Mouse (Mus musculus) erythroblast, embryonic 14.5 days (primary cell): Measurements from ENCODE around the gene Chrm1. TPM values are rescaled to one million over a fixed set of nuclear protein-coding genes. Genes with fewer than 3 reads are reported as not detected.

ENCODE experiments used
- H3K27me3 ChIP-seq: 2 replicates; pipeline ENCODE4 v1.6.1; 2012; ENCODE audit warnings: inconsistent platforms; ENCODE audit not compliant: control insufficient read depth
- H3K36me3 ChIP-seq: 2 replicates; pipeline ENCODE4 v1.6.1; 2012; ENCODE audit warnings: mild to moderate bottlenecking, inconsistent platforms; ENCODE audit not compliant: control insufficient read depth
- H3K4me1 ChIP-seq: 2 replicates; pipeline ENCODE4 v1.6.1; 2012; ENCODE audit warnings: inconsistent platforms; ENCODE audit not compliant: control insufficient read depth
- H3K4me3 ChIP-seq: replicated peaks from 2 replicates; pipeline ENCODE3; 2012; ENCODE audit warnings: moderate library complexity, mild to moderate bottlenecking, inconsistent platforms
- H3K9me3 ChIP-seq: 2 replicates; pipeline ENCODE4 v1.6.1; 2012; ENCODE audit warnings: low read length, inconsistent platforms, mixed read lengths; ENCODE audit not compliant: control insufficient read depth
- GATA1 ChIP-seq: IDR thresholded peaks from 2 replicates; pipeline ENCODE4 v1.6.1; 2012; ENCODE audit warnings: low read length, inconsistent platforms, mixed read lengths
- TAL1 ChIP-seq: IDR thresholded peaks from 3 replicates; pipeline ENCODE4 v1.6.1; 2012; ENCODE audit warnings: low read length, inconsistent platforms, mixed read lengths
- polyA plus RNA-seq: library from polyadenylated mRNA; stranded (reverse); fragments of >175 nt; gene quantifications from 2 replicates; pipeline ENCODE4 v1.2.3, GENCODE M21; 2012

Gene Chrm1
- 0.01 TPM in 1 of 2 replicates, not detected in the other for polyA plus RNA-seq

- Histone ChIP-seq H3K36me3 (no peaks in the 10 kb centered on the region), H3K4me1 (peaks cover 37% of the 10 kb centered on the region), H3K9me3 (no peaks in the 10 kb centered on the region), H3K27me3 (peaks cover 35% of the 10 kb centered on the region), H3K4me3 (no peak within 1 kb of the TSS)
- TF ChIP-seq TAL1, result no peak
- no peak for TF ChIP-seq GATA1
Observed at GRCm38 (mm10) chr19:8663360-8663839, at the start of gene Chrm1. Chrm1 (plus strand) TSS chr19:8663789.

- Histone ChIP-seq H3K9me3 (no peaks in the 10 kb centered on the region), H3K4me3 (no peak overlapping the region), H3K36me3 (no peaks in the 10 kb centered on the region; the same call in 1 of the 2 replicates), H3K4me1 (no peaks in the 10 kb centered on the region), H3K27me3 (peaks cover 2% of the 10 kb centered on the region)
- TF ChIP-seq GATA1, result no peak
- TF ChIP-seq TAL1, result no peak
Observed at GRCm38 (mm10) chr19:8614343-8614742, 49.2 kb upstream of the Chrm1 start.

GRCm38 (mm10) chr19:8616314-8616713, 47.3 kb upstream of the Chrm1 start:
- Histone ChIP-seq H3K4me3 (no peak overlapping the region), H3K9me3 (no peaks in the 10 kb centered on the region), H3K4me1 (no peaks in the 10 kb centered on the region), H3K27me3 (peaks cover 5% of the 10 kb centered on the region), H3K36me3 (no peaks in the 10 kb centered on the region)
- TF ChIP-seq GATA1, result no peak
- no peak for TF ChIP-seq TAL1

- Histone ChIP-seq H3K27me3 (peaks cover 3% of the 10 kb centered on the region), H3K36me3 (no peaks in the 10 kb centered on the region), H3K4me1 (no peaks in the 10 kb centered on the region), H3K4me3 (no peak within 1 kb of the TSS), H3K9me3 (no peaks in the 10 kb centered on the region)
- TF ChIP-seq GATA1, result no peak
Observed at GRCm38 (mm10) chr19:8617904-8618303, 45.7 kb upstream of the Chrm1 start, which contains the start of gene Slc22a6. Slc22a6 (plus strand) TSS chr19:8618039.

GRCm38 (mm10) chr19:8621098-8621497, 42.5 kb upstream of the Chrm1 start:
- TF ChIP-seq GATA1 (no peak), TAL1 (no peak)
- Histone ChIP-seq H3K4me3 (no peak overlapping the region), H3K9me3 (no peaks in the 10 kb centered on the region), H3K4me1 (no peaks in the 10 kb centered on the region), H3K36me3 (no peaks in the 10 kb centered on the region), H3K27me3 (peaks cover 12% of the 10 kb centered on the region)

- Histone ChIP-seq H3K36me3 (no peaks in the 10 kb centered on the region), H3K9me3 (0 out of 2 replicates have a peak, but pooled peaks cover 2% of the 10 kb centered on the region), H3K27me3 (peaks cover 8% of the 10 kb centered on the region), H3K4me3 (no peak overlapping the region), H3K4me1 (no peaks in the 10 kb centered on the region)
- no peak for TF ChIP-seq TAL1
- no peak for TF ChIP-seq GATA1
Observed at GRCm38 (mm10) chr19:8630249-8630648, 33.3 kb upstream of the Chrm1 start.

- H3K36me3 ChIP-seq, result no peaks in the 10 kb centered on the region
- no peak overlapping the region for H3K4me3 ChIP-seq
- H3K27me3 ChIP-seq, result peaks cover 2% of the 10 kb centered on the region; the same call in 1 of the 2 replicates
- no peaks in the 10 kb centered on the region for H3K4me1 ChIP-seq
- TF ChIP-seq TAL1 (no peak), GATA1 (no peak)
- 0 out of 2 replicates have a peak, but pooled peaks cover 2% of the 10 kb centered on the region for H3K9me3 ChIP-seq
Observed at GRCm38 (mm10) chr19:8630826-8631225, 32.8 kb upstream of the Chrm1 start.

GRCm38 (mm10) chr19:8632029-8632428, 31.6 kb upstream of the Chrm1 start:
- TF ChIP-seq GATA1 (no peak), TAL1 (no peak)

GRCm38 (mm10) chr19:8642086-8642485, 21.5 kb upstream of the Chrm1 start:
- Histone ChIP-seq H3K4me1 (no peaks in the 10 kb centered on the region), H3K27me3 (no peaks in the 10 kb centered on the region), H3K36me3 (no peaks in the 10 kb centered on the region), H3K4me3 (no peak overlapping the region), H3K9me3 (no peaks in the 10 kb centered on the region)
- TF ChIP-seq TAL1, result no peak
- TF ChIP-seq GATA1, result no peak

More at GRCm38 (mm10) chr19:8632029-8632428, 31.6 kb upstream of the Chrm1 start:
- Histone ChIP-seq H3K27me3 (no peaks in the 10 kb centered on the region; the same call in 1 of the 2 replicates), H3K9me3 (0 out of 2 replicates have a peak, but pooled peaks cover 2% of the 10 kb centered on the region), H3K4me3 (no peak overlapping the region), H3K36me3 (no peaks in the 10 kb centered on the region), H3K4me1 (no peaks in the 10 kb centered on the region)

- no peaks in the 10 kb centered on the region for H3K9me3 ChIP-seq
- no peak for TF ChIP-seq GATA1
- TF ChIP-seq TAL1, result no peak
- no peaks in the 10 kb centered on the region for H3K36me3 ChIP-seq
- H3K4me1 ChIP-seq, result no peaks in the 10 kb centered on the region
- no peak overlapping the region for H3K4me3 ChIP-seq
- H3K27me3 ChIP-seq, result no peaks in the 10 kb centered on the region
Observed at GRCm38 (mm10) chr19:8646393-8646792, 17.2 kb upstream of the Chrm1 start.
